Mouse (Mus musculus) liver, adult 2 months (tissue): Measurements from ENCODE around the gene Gnl1.

Experiments
- CTCF ChIP-seq: fragments of 200-500 bp; IDR thresholded peaks from 2 replicates; pipeline ENCODE4 v1.5.1; 2011; ENCODE audit warnings: low read depth, low read length, control low read depth
- POLR2A ChIP-seq: fragments of 200-500 bp; IDR thresholded peaks from 2 replicates; pipeline ENCODE4 v1.6.1; 2011; ENCODE audit warnings: low read length, control low read depth; ENCODE audit not compliant: insufficient read depth; ENCODE audit errors: extremely low read depth

DNA sequence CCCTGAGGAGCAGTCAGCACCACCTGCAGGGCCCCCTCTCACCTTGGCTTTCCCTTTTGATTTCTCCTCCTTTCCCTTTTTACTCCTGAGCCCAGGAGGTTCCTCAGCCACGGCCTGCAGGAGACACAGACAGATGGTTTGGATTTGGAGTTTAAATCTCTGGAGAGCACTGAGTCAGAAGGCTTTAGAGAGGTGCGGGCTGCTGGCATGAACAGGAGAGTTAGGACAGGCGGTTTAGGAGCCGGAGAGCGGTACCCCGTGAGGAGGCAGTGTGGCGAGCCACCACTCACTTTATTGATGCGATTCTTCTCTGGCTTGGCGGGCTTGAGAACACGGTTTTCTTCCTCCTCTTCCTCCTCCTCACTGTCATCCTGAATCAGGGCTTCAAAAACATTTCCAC, 16.4 kb upstream of the Gnl1 start:
- TF ChIP-seq POLR2A, result no peak
- TF ChIP-seq CTCF, result no peak
